Mouse (Mus musculus): ENCODE results near the gene Pitpnc1.

- TF ChIP-seq CTCF (IDR thresholded peaks at IDR 0.05; ENCODE audit: borderline replicate concordance, insufficient read depth, low read depth, low read length): peak; percentile 37; the same call in 1 of the 2 replicates
- no peak for TF ChIP-seq POLR2A (IDR thresholded peaks at IDR 0.05; ENCODE audit: borderline replicate concordance, insufficient read depth, low read length)
These were observed 137.6 kb downstream of the Pitpnc1 start for GRCm38 (mm10) chr11:107332905-107333304.
